Mouse (Mus musculus): ENCODE results near the gene Lbr. TPM values are rescaled to one million over a fixed set of nuclear protein-coding genes. Genes with fewer than 3 reads are reported as not detected.
"Not testable (repeated sequence)": the region's sequence is repeated elsewhere in the genome, so short reads cannot be mapped to it uniquely, and the experiment has no call there.

Gene Lbr
- total and polyA plus RNA-seq, 3 experiments: 13.2 to 22.9 (median 18.3) TPM

- peak; percentile 13 for DNase-seq
These were observed 9.6 kb upstream of the Lbr start for GRCm38 (mm10) chr1:181852466-181852865.

GRCm38 (mm10) chr1:181851521-181852310 is 8.9 kb upstream of the Lbr start:
- peak; percentile 28 for DNase-seq

- no peak for DNase-seq
These were observed 7.6 kb upstream of the Lbr start for GRCm38 (mm10) chr1:181850441-181850840.

- DNase-seq: no peak
These were observed 5.4 kb upstream of the Lbr start for GRCm38 (mm10) chr1:181848210-181848609.

GRCm38 (mm10) chr1:181847396-181847795 is 4.5 kb upstream of the Lbr start:
- DNase-seq: no peak

- no peak for DNase-seq
These were observed 2.9 kb upstream of the Lbr start for GRCm38 (mm10) chr1:181845767-181846166.

GRCm38 (mm10) chr1:181844874-181845547 is 2.2 kb upstream of the Lbr start:
- no peak for DNase-seq

GRCm38 (mm10) chr1:181841864-181842672 is 778 bp downstream of the Lbr start:
- peak; percentile 99 for DNase-seq

- no peak for DNase-seq
These were observed 1.4 kb downstream of the Lbr start for GRCm38 (mm10) chr1:181841396-181841795.

- DNase-seq: peak; percentile 11
These were observed 3.0 kb downstream of the Lbr start for GRCm38 (mm10) chr1:181839746-181840366.

GRCm38 (mm10) chr1:181838111-181838510 is 4.7 kb downstream of the Lbr start:
- no peak for DNase-seq

GRCm38 (mm10) chr1:181833143-181833542 is 9.7 kb downstream of the Lbr start:
- no peak for DNase-seq

- DNase-seq: no peak
These were observed 10.1 kb downstream of the Lbr start for GRCm38 (mm10) chr1:181832720-181833119.

GRCm38 (mm10) chr1:181828365-181828764 is 14.5 kb downstream of the Lbr start:
- peak; percentile 8 for DNase-seq

- no peak for DNase-seq
These were observed 16.1 kb downstream of the Lbr start for GRCm38 (mm10) chr1:181826716-181827115.

GRCm38 (mm10) chr1:181811481-181812223 is 31.2 kb downstream of the Lbr start:
- no peak for DNase-seq

- DNase-seq: no peak
These were observed 42.2 kb downstream of the Lbr start for GRCm38 (mm10) chr1:181800667-181801066.

- DNase-seq: no peak
These were observed 42.9 kb downstream of the Lbr start for GRCm38 (mm10) chr1:181799911-181800310.

- DNase-seq: peak; percentile 5
These were observed 49.3 kb downstream of the Lbr start for GRCm38 (mm10) chr1:181793541-181793940.

GRCm38 (mm10) chr1:181789952-181790351 is 52.9 kb downstream of the Lbr start:
- no peak for DNase-seq

- DNase-seq: not testable (repeated sequence)
These were observed 60.2 kb downstream of the Lbr start for GRCm38 (mm10) chr1:181782600-181782999.

All from adrenal gland, adult 2 months (tissue).